Mouse (Mus musculus): ENCODE measurements around the gene Fam163b. TPM values are rescaled to one million over a fixed set of nuclear protein-coding genes. Genes with fewer than 3 reads are reported as not detected.

Gene Fam163b
- polyA plus RNA-seq (2015; fragmentation: Nextera tagmentation; extraction: Ambion mirVana): 0.24 and 0.37 TPM in 2 replicates

DNA sequence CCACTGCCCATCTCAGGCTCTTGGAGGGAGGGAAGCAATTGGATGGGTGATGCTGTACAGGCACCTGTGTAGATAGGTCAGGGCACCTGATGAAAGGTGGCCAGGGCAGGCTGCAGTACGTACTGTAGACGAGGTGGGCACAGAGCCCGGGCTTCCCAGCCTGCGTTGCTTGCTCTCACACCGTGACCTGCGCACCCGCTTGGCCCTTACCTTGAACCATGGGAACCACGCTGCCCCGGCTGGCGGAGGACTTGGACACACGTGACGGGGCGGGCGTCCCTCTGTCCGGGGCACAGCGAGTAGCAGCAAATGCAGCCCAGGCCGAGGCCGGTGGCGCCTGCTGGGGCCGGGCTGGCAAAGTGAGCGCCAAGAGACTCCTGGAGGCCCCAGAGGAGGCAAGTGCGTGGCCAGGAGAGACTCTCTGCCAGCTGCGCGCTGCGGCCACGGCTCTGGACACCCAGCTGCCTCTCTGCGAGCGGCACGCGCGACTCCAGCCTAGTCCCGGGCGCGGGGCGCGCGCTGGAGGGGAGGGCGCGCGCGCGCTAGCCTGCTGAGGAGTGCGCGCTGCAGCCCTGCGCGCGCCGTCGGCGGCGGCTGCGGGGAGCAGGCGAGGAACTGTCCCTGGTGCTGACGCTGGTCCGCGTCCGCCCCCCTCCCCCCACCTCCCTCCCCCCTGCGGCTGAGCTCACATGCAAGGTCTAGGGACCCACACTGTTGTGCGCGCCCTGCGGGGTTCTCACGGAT, at the start of gene Fam163b:
Gene Fam163b (minus strand): TSS at position 542 of the 744 bp plus-strand sequence.
- ATAC-seq (ENCODE audit: insufficient number of reproducible peaks, insufficient read depth, low FRiP score, low TSS enrichment, low read depth): no peak; the same call in 1 of the 2 replicates
- Histone ChIP-seq H3K4me3 (peak within 1 kb of the TSS; percentile 48), H3K4me2 (peak within 1 kb of the TSS; percentile 93), H3K9me3 (no peaks in the 10 kb centered on the region), H3K36me3 (no peaks in the 10 kb centered on the region), H3K27ac (no peak within 1 kb of the TSS), H3K9ac (peak within 1 kb of the TSS; percentile 62; the same call in 1 of the 2 replicates), H3K4me1 (peaks cover 11% of the 10 kb centered on the region), H3K27me3 (peaks cover 61% of the 10 kb centered on the region)
- under 1% methylated on average over 59 of the region's 62 CpGs for WGBS

DNA sequence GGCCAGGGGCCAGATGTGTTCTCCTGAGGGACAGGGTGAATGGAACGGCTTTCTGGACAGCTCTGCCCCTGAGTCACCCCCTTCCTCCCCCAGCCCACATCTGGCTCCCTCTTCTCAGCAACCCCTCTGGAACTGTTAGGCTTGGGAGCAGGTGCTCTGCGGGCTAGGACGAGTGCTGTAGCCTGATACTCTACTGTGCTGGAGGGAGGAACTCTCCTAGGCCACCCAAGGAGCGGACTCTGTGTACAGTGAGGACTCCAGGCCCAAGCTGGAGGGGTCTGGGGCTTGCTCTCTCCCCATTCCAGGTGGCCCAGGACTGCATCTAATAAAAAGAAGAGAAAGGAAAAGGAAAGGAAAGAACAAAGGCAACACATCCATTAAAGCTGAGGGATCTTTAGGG, 47.7 kb upstream of the Fam163b start:
- ATAC-seq (ENCODE audit: insufficient number of reproducible peaks, insufficient read depth, low FRiP score, low TSS enrichment, low read depth): no peak
- no peaks in the 10 kb centered on the region for H3K9me3 ChIP-seq
- H3K9ac ChIP-seq: no peak overlapping the region
- H3K4me1 ChIP-seq: peaks cover 6% of the 10 kb centered on the region; the same call in 1 of the 2 replicates
- WGBS: 35% methylated on average over 4 of the region's 4 CpGs
- H3K36me3 ChIP-seq: no peaks in the 10 kb centered on the region
- no peak overlapping the region for H3K4me3 ChIP-seq
- H3K27ac ChIP-seq: no peak overlapping the region
- no peaks in the 10 kb centered on the region for H3K27me3 ChIP-seq
- no peak overlapping the region for H3K4me2 ChIP-seq

DNA sequence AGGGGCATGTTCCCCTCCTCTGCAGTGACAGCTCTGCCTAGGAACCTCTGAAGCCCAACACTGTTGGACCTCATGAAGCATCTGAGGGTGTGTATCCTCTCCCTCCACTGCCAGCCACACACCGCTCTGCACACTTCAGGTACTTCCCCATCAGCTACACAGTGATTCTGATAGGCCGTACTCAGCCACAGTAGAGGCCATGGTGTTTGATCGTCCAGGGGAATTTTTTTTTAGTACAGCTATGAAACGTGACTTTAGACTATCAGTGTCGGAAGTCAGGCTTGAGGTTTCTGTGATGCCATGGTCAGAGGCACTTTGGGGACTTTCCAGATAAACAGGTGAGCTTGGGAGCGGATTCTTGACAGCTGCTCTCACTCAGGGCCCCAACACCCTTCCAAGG, 45.2 kb upstream of the Fam163b start:
- Histone ChIP-seq H3K36me3 (no peaks in the 10 kb centered on the region), H3K27me3 (no peaks in the 10 kb centered on the region), H3K4me1 (peaks cover 6% of the 10 kb centered on the region), H3K9ac (no peak overlapping the region), H3K4me2 (no peak overlapping the region), H3K9me3 (no peaks in the 10 kb centered on the region), H3K27ac (no peak overlapping the region), H3K4me3 (no peak overlapping the region)
- 82% methylated on average over 6 of the region's 6 CpGs for WGBS
- ATAC-seq (ENCODE audit: insufficient number of reproducible peaks, insufficient read depth, low FRiP score, low TSS enrichment, low read depth): no peak

DNA sequence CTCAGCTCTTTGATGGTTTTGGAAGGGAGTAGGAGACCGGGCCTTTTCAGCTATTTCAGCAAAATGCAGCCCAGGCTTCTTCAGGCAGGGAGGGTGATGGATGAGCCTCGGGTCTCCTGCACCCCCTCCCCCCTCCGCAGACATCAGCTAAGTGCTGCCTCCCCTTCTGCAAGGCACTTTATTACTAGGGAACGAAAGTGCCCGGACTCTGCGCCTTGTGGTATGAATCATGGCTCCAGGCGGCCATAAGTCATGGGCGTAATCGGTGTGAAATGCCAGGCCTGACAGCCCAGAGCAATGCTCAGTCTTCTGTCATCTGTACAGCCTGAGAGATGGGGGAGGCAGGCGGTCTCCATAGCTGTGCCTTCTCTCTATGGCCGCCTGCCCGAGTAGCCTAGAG, 41.4 kb upstream of the Fam163b start:
- no peak overlapping the region for H3K9ac ChIP-seq
- no peaks in the 10 kb centered on the region for H3K27me3 ChIP-seq
- H3K4me1 ChIP-seq: peaks cover 4% of the 10 kb centered on the region
- ATAC-seq (ENCODE audit: insufficient number of reproducible peaks, insufficient read depth, low FRiP score, low TSS enrichment, low read depth): no peak
- no peaks in the 10 kb centered on the region for H3K36me3 ChIP-seq
- WGBS: 77% methylated on average over 12 of the region's 12 CpGs
- no peak overlapping the region for H3K4me2 ChIP-seq
- H3K4me3 ChIP-seq: no peak overlapping the region
- no peak overlapping the region for H3K27ac ChIP-seq
- no peaks in the 10 kb centered on the region for H3K9me3 ChIP-seq

DNA sequence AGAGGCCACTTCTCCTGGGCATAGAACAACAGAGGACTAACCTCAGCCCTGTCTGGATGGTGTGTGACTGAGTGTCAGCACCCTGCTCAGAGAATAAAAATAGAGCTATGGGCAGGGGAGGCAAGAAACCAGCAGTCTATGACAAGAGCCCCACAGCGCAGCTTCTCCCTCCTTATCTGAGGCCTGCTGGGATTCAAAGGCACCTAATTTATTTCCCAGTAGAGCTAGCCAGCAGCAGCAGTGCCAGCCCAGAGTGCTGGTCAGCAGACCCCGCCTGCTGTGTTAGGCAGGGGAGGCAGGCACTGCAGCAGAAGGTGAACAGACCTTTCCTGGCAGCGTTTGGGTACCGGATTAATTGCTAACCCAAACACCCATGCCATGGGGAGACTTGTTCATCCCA, 39.6 kb upstream of the Fam163b start:
- no peak for ATAC-seq (ENCODE audit: insufficient number of reproducible peaks, insufficient read depth, low FRiP score, low TSS enrichment, low read depth)
- no peaks in the 10 kb centered on the region for H3K36me3 ChIP-seq
- H3K9me3 ChIP-seq: no peaks in the 10 kb centered on the region
- H3K4me2 ChIP-seq: no peak overlapping the region
- no peak overlapping the region for H3K4me3 ChIP-seq
- no peaks in the 10 kb centered on the region for H3K27me3 ChIP-seq
- peaks cover 4% of the 10 kb centered on the region for H3K4me1 ChIP-seq
- no peak overlapping the region for H3K27ac ChIP-seq
- WGBS: 71% methylated on average over 4 of the region's 4 CpGs
- no peak overlapping the region for H3K9ac ChIP-seq

DNA sequence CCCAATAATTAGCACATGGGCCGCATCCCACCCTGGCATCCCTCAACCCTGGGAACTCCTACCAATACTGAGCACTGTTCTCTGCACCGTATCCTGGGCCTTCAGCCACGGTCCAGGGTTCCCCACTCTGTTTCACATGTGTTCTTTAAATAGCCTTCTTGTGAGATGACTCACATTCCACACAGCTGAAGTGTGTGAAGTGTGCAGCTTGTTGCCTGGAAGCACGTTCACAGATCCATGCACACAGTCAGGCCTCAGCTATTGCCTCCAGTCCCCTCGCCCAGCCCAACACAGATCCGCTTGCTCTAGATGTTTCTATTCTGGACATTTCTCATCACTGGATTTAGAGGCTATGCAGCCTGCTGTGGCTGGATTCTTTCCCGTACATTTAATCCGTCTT, 36.8 kb upstream of the Fam163b start:
- ATAC-seq (ENCODE audit: insufficient number of reproducible peaks, insufficient read depth, low FRiP score, low TSS enrichment, low read depth): no peak
- H3K4me2 ChIP-seq: no peak overlapping the region
- WGBS: 72% methylated on average over 8 of the region's 8 CpGs
- no peak overlapping the region for H3K9ac ChIP-seq
- H3K27ac ChIP-seq: no peak overlapping the region
- H3K27me3 ChIP-seq: no peaks in the 10 kb centered on the region
- no peaks in the 10 kb centered on the region for H3K9me3 ChIP-seq
- H3K4me1 ChIP-seq: peaks cover 4% of the 10 kb centered on the region
- no peak overlapping the region for H3K4me3 ChIP-seq
- no peaks in the 10 kb centered on the region for H3K36me3 ChIP-seq

DNA sequence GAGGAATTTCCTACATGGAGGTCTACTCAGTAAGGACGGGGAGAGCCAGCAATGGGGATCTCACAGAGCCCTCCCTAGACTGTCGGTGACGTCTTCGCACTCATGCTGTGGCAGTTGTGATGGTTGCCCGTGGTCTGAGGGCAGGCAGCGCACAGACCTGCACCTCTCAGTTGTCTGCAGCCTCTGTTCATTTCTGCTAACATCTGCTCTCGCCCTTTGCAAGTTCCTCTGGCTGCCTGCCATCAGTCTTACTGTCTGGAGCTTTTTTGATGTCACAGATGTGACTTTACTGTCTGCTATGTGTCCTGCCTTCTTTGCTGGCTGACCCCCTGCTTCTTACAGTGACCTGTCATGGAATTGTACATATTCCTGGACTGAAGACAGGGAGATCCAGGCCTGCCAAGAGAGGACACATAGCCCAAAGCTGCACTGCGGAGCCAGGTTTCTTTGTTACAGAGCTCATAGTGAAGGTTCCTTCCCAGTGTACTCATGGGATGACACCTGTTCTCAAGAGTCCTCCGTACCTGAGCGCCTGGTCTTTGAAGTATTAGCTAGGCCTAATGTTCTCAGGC, 33.5 kb upstream of the Fam163b start:
- Histone ChIP-seq H3K4me3 (no peak overlapping the region), H3K4me1 (peaks cover 4% of the 10 kb centered on the region; the same call in 1 of the 2 replicates), H3K27me3 (no peaks in the 10 kb centered on the region), H3K36me3 (no peaks in the 10 kb centered on the region), H3K4me2 (no peak overlapping the region), H3K27ac (no peak overlapping the region), H3K9me3 (no peaks in the 10 kb centered on the region), H3K9ac (no peak overlapping the region; the same call in 1 of the 2 replicates)
- WGBS: 74% methylated on average over 10 of the region's 10 CpGs
- no peak for ATAC-seq (ENCODE audit: insufficient number of reproducible peaks, insufficient read depth, low FRiP score, low TSS enrichment, low read depth)

DNA sequence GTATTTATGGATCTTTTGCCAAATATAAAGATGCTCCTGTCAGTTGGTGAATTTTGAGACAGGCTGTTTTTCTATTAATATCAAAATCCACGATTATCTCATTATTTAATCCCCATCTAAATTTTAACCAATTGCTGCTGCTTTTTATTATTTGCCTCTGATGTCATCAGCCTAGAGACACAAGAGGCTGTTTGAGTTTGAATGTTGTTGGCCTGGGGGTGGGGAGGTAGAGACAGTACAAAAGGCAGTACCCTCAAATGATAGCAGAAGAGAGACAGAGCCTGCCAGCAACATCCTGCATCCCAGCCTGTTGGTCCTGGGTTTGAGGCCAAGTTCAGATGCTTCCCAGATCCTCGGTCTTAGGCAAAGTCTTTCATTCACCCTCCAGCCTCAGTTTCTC, 32.0 kb upstream of the Fam163b start:
- 72% methylated on average over 2 of the region's 2 CpGs for WGBS
- Histone ChIP-seq H3K9ac (no peak overlapping the region), H3K4me1 (no peaks in the 10 kb centered on the region), H3K36me3 (no peaks in the 10 kb centered on the region), H3K27me3 (no peaks in the 10 kb centered on the region), H3K9me3 (no peaks in the 10 kb centered on the region), H3K4me3 (no peak overlapping the region), H3K4me2 (no peak overlapping the region), H3K27ac (no peak overlapping the region)
- no peak for ATAC-seq (ENCODE audit: insufficient number of reproducible peaks, insufficient read depth, low FRiP score, low TSS enrichment, low read depth)

DNA sequence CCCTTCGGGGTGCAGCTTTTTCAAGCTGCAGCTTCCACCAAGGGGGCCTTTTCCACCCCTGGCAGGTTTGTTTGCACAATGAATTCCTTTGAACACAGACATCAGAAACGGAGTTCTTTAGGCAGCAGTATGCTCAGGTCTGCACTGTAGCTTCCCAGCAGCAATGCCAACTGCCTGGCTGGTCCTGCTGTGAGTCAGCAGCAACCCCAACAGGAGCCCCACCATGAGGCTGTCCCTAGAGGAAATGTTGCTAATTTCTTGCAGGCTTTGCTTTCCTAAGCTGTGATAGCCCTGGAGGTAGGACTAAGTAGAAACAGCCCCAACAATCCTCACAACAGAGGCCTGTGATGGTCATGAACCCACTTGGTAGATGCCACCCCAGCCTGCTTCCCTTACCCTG, 24.7 kb upstream of the Fam163b start:
- Histone ChIP-seq H3K4me2 (no peak overlapping the region), H3K4me3 (no peak overlapping the region), H3K36me3 (no peaks in the 10 kb centered on the region), H3K4me1 (peaks cover 22% of the 10 kb centered on the region), H3K9ac (peak overlapping the region; percentile 46; the same call in 1 of the 2 replicates), H3K9me3 (no peaks in the 10 kb centered on the region), H3K27me3 (0 out of 2 replicates have a peak, but pooled peaks cover 12% of the 10 kb centered on the region), H3K27ac (peak overlapping the region; percentile 72)
- ATAC-seq (ENCODE audit: insufficient number of reproducible peaks, insufficient read depth, low FRiP score, low TSS enrichment, low read depth): no peak
- 5% methylated on average over 2 of the region's 2 CpGs for WGBS

DNA sequence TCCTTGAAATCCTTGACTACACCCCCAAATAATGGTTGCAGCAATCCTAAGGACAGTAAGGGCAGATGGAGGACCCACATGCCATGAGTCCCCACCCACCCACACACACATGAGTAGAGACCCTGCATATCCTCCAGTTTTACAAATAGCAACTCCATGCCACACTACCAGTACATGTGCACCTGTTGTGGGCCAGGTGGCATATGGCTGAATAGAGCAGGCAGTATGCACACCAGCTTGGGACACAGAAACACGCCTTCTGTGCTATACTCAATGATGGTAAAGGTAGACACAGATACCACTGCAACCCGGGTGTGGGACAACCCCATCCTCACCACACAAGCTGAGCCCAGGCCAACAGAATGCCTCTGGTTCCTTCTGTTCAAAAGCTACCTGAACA, 23.8 kb upstream of the Fam163b start:
- no peak for ATAC-seq (ENCODE audit: insufficient number of reproducible peaks, insufficient read depth, low FRiP score, low TSS enrichment, low read depth)
- Histone ChIP-seq H3K4me2 (no peak overlapping the region), H3K4me1 (peaks cover 22% of the 10 kb centered on the region), H3K9me3 (no peaks in the 10 kb centered on the region), H3K4me3 (no peak overlapping the region), H3K9ac (no peak overlapping the region), H3K27me3 (peaks cover 12% of the 10 kb centered on the region; the same call in 1 of the 2 replicates), H3K27ac (no peak overlapping the region), H3K36me3 (no peaks in the 10 kb centered on the region)
- 79% methylated on average over 2 of the region's 2 CpGs for WGBS

DNA sequence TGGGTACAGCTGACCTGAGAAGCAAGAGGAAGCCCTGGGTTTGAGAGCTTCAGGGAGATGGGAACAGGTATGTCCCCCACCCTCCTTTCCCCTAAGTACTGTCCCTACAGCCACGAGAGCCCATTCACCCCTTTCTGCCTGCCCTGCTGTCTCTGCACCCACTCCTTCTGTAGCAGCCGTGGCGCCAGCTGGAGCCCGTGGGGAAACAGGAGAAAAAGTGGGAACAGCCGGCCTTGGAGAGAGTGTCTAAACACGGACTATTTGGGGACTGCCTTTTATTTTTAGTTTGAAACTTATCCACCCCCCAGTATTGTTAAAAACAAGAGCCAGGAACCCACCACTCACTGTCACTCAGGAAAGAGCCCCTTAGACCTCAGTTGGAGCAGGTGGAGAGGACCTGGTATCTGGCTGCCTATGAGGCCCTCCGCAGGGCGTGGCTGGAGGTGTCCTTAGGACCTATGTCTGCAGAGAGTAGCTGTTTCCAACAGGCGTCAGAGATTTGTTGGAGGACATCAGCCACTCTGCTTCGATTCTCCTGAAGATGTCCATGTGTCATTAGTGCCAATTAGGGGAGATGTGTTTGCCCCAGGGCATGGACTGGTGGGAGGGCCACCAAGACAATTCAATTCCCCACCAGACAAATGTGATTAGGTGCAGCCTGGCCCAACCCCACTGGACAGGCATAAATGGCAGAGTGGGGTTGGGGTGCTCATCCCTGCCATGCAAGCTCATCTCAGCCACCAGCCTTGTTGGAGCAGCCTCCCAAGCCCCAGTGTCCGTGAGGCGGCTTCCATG, 22.7 kb upstream of the Fam163b start, which contains the start of gene Dbh:
Gene Dbh (plus strand): TSS at position 438 of the 795 bp plus-strand sequence.
- peaks cover 12% of the 10 kb centered on the region; the same call in 1 of the 2 replicates for H3K27me3 ChIP-seq
- H3K4me2 ChIP-seq: no peak within 1 kb of the TSS
- no peak within 1 kb of the TSS for H3K9ac ChIP-seq
- no peak for ATAC-seq (ENCODE audit: insufficient number of reproducible peaks, insufficient read depth, low FRiP score, low TSS enrichment, low read depth)
- H3K9me3 ChIP-seq: no peaks in the 10 kb centered on the region
- H3K36me3 ChIP-seq: no peaks in the 10 kb centered on the region
- H3K27ac ChIP-seq: no peak within 1 kb of the TSS
- 70% methylated on average over 12 of the region's 12 CpGs for WGBS
- no peak within 1 kb of the TSS for H3K4me3 ChIP-seq
- H3K4me1 ChIP-seq: peaks cover 22% of the 10 kb centered on the region

All from embryonic facial prominence, embryonic 13.5 days (tissue).